Mouse (Mus musculus) forebrain, embryonic 12.5 days (tissue): ENCODE data around the gene Olfr1371. TPM values are rescaled to one million over a fixed set of nuclear protein-coding genes. Genes with fewer than 3 reads are reported as not detected.
A peak's percentile ranks its signal among the peaks of the same experiment; 100 is the strongest.

Source experiments
- ATAC-seq: fragments of 200-750 bp; cut with Nextera tagmentation; 2 replicates; pipeline ENCODE4 v1.8.0; 2017; ENCODE audit warnings: moderate TSS enrichment; ENCODE audit not compliant: low FRiP score
- H3K27ac ChIP-seq: fragments of 300-500 bp; sonication (generic); 2 replicates; pipeline ENCODE4 v1.5.1; 2016; ENCODE audit warnings: mild to moderate bottlenecking
- H3K27me3 ChIP-seq: fragments of 300-500 bp; sonication (generic); 2 replicates; pipeline ENCODE4 v1.6.1; 2016; ENCODE audit warnings: mild to moderate bottlenecking
- H3K36me3 ChIP-seq: fragments of 300-500 bp; sonication (generic); replicated peaks from 2 replicates; pipeline ENCODE4 v1.6.1; 2016; ENCODE audit warnings: mild to moderate bottlenecking
- H3K4me1 ChIP-seq: fragments of 300-500 bp; sonication (generic); 2 replicates; pipeline ENCODE4 v1.6.1; 2016
- H3K4me2 ChIP-seq: fragments of 300-500 bp; sonication (generic); 2 replicates; pipeline ENCODE4 v1.6.1; 2016; ENCODE audit warnings: mild to moderate bottlenecking, moderate library complexity
- H3K4me3 ChIP-seq: fragments of 300-500 bp; sonication (generic); replicated peaks from 2 replicates; pipeline ENCODE4 v1.5.1; 2016; ENCODE audit warnings: mild to moderate bottlenecking
- H3K9ac ChIP-seq: fragments of 300-500 bp; sonication (generic); 2 replicates; pipeline ENCODE4 v1.6.1; 2016; ENCODE audit warnings: mild to moderate bottlenecking
- H3K9me3 ChIP-seq: fragments of 300-500 bp; sonication (generic); 2 replicates; pipeline ENCODE4 v1.6.1; 2016
- WGBS: fragments of 180-500 bp; shearing (Covaris S2); methylation state at CpG from one replicate; pipeline ENCODE4 v1.1.7; 2016; 5-methylcytosine and 5-hydroxymethylcytosine counted together
- polyA plus RNA-seq: library from polyadenylated mRNA; unstranded; fragments of >200 nt; fragmentation: Nextera tagmentation; extraction: Ambion mirVana; gene quantifications from 2 replicates; pipeline ENCODE4 v1.2.1, GENCODE M21; 2016

Gene Olfr1371
- not detected in 2 replicates for polyA plus RNA-seq

DNA sequence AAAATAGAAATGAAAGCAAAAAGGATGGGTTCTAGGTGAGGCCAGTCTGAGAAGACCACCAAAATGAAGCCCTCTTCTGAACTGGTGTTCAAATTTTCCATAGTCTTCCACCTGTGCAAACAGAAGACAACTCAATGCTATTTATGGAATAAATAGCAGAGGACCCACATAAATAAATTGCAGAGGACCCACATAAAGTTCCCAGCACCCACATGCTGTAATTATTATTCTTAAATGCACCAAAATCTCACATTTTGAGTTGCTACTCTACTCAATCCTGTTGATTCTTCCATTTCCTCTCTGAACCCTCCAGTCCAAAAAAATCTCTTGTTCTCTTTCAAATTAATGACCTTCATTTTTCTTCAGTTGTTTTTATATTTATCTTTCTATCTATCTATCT, at the start of gene Olfr1371:
Gene Olfr1371 (minus strand): TSS at position 101 of the 400 bp plus-strand sequence.
- H3K9me3 ChIP-seq, result no peaks in the 10 kb centered on the region
- H3K4me3 ChIP-seq, result no peak within 1 kb of the TSS
- no peak within 1 kb of the TSS for H3K9ac ChIP-seq
- no peaks in the 10 kb centered on the region for H3K4me1 ChIP-seq
- no peaks in the 10 kb centered on the region for H3K27me3 ChIP-seq
- no peak within 1 kb of the TSS for H3K27ac ChIP-seq
- H3K36me3 ChIP-seq, result no peaks in the 10 kb centered on the region
- ATAC-seq, result no peak
- no peak within 1 kb of the TSS for H3K4me2 ChIP-seq

- Histone ChIP-seq H3K9ac (no peak overlapping the region), H3K27me3 (no peaks in the 10 kb centered on the region), H3K4me1 (no peaks in the 10 kb centered on the region), H3K4me3 (no peak overlapping the region), H3K27ac (no peak overlapping the region), H3K9me3 (no peaks in the 10 kb centered on the region), H3K4me2 (no peak overlapping the region), H3K36me3 (peaks cover 2% of the 10 kb centered on the region; the same call in 1 of the 2 replicates)
- 93% methylated on average over 11 of the region's 11 CpGs for WGBS
- ATAC-seq, result no peak
These were observed 48.6 kb upstream of the Olfr1371 start for GRCm38 (mm10) chr11:52262338-52262737.

DNA sequence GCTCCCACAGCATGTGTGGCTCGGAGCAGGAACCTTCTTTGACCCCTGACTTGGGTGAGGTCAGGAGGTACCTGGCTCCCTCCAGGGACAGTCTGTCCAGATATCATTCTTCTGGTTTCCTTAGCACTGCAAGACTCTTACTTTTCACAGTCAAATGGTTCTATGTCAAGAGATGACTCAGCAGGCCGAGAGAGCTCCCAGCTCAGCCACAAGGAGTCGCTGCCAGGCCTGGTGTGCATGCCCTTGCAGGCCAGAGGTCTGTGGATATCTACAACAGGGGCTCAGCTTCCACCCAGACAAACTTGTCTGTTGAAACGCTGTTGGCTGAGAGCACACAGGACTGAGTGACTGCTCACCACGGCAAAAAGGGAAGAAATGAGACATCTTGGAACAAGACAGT, 48.1 kb upstream of the Olfr1371 start:
- Histone ChIP-seq H3K4me2 (no peak overlapping the region), H3K4me1 (no peaks in the 10 kb centered on the region), H3K9ac (no peak overlapping the region), H3K4me3 (no peak overlapping the region), H3K27ac (no peak overlapping the region), H3K9me3 (no peaks in the 10 kb centered on the region), H3K27me3 (no peaks in the 10 kb centered on the region), H3K36me3 (peaks cover 4% of the 10 kb centered on the region; the same call in 1 of the 2 replicates)
- 58% methylated on average over 5 of the region's 5 CpGs for WGBS
- no peak for ATAC-seq

GRCm38 (mm10) chr11:52260878-52261277, 47.1 kb upstream of the Olfr1371 start:
- no peak for ATAC-seq
- WGBS, result 64% methylated on average over 4 of the region's 4 CpGs
- Histone ChIP-seq H3K9ac (no peak overlapping the region), H3K4me3 (no peak overlapping the region), H3K27me3 (no peaks in the 10 kb centered on the region), H3K9me3 (no peaks in the 10 kb centered on the region), H3K36me3 (peaks cover 4% of the 10 kb centered on the region; the same call in 1 of the 2 replicates), H3K27ac (no peak overlapping the region), H3K4me2 (no peak overlapping the region), H3K4me1 (no peaks in the 10 kb centered on the region)

DNA sequence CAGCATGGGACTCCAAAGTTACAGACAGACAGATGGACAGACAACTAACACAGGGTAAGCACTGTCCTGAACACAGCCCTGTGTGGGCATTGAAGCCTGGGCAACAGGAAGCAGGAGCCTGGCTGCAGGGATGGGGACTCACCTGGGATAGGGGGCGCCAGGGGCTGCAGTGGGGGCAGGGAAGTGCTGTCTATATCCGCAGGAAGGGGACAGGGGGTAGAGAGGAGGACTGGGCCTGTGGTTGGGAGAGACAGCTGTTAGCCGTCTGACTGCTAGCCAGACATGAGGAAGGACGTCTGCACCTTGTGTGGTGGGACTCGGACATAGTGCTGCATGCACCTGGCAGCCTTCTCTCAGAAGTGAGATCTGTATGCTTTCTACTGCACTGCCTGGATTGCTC, 44.9 kb upstream of the Olfr1371 start:
- no peaks in the 10 kb centered on the region for H3K9me3 ChIP-seq
- H3K27me3 ChIP-seq, result no peaks in the 10 kb centered on the region
- no peak overlapping the region for H3K27ac ChIP-seq
- 69% methylated on average over 5 of the region's 5 CpGs for WGBS
- ATAC-seq, result no peak
- no peak overlapping the region for H3K4me3 ChIP-seq
- no peaks in the 10 kb centered on the region for H3K4me1 ChIP-seq
- no peak overlapping the region for H3K9ac ChIP-seq
- peaks cover 4% of the 10 kb centered on the region; the same call in 1 of the 2 replicates for H3K36me3 ChIP-seq
- no peak overlapping the region for H3K4me2 ChIP-seq

DNA sequence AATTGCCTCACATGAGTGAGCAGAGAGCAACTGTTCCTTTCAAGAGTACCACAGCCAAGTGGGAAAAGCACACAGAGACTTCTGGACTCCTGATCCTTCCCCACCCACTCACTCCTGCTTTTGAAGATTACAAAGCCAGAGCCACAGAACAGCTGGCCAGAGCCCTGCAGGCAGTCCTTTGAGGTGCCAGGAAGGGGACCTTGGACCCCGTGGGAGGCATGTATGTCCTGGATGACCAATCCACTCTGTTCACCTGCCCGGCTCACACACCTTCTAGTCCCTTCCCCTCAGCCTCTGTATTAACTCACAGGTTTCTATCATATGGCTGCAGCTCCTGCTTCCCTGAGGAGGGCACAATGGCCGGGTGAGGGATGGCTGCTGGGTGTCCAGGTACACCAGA, 43.6 kb upstream of the Olfr1371 start:
- Histone ChIP-seq H3K4me2 (no peak overlapping the region), H3K9ac (no peak overlapping the region), H3K27ac (no peak overlapping the region), H3K4me1 (no peaks in the 10 kb centered on the region), H3K27me3 (no peaks in the 10 kb centered on the region), H3K9me3 (no peaks in the 10 kb centered on the region), H3K4me3 (no peak overlapping the region), H3K36me3 (peaks cover 4% of the 10 kb centered on the region; the same call in 1 of the 2 replicates)
- WGBS, result 81% methylated on average over 3 of the region's 3 CpGs
- no peak for ATAC-seq

- 90% methylated on average over 8 of the region's 8 CpGs for WGBS
- H3K9me3 ChIP-seq, result no peaks in the 10 kb centered on the region
- no peak overlapping the region for H3K27ac ChIP-seq
- no peak overlapping the region for H3K4me3 ChIP-seq
- peaks cover 12% of the 10 kb centered on the region for H3K36me3 ChIP-seq
- no peaks in the 10 kb centered on the region for H3K27me3 ChIP-seq
- H3K4me2 ChIP-seq, result no peak overlapping the region
- no peak overlapping the region for H3K9ac ChIP-seq
- no peak for ATAC-seq
- no peaks in the 10 kb centered on the region for H3K4me1 ChIP-seq
These were observed 41.3 kb upstream of the Olfr1371 start for GRCm38 (mm10) chr11:52255077-52255476.

DNA sequence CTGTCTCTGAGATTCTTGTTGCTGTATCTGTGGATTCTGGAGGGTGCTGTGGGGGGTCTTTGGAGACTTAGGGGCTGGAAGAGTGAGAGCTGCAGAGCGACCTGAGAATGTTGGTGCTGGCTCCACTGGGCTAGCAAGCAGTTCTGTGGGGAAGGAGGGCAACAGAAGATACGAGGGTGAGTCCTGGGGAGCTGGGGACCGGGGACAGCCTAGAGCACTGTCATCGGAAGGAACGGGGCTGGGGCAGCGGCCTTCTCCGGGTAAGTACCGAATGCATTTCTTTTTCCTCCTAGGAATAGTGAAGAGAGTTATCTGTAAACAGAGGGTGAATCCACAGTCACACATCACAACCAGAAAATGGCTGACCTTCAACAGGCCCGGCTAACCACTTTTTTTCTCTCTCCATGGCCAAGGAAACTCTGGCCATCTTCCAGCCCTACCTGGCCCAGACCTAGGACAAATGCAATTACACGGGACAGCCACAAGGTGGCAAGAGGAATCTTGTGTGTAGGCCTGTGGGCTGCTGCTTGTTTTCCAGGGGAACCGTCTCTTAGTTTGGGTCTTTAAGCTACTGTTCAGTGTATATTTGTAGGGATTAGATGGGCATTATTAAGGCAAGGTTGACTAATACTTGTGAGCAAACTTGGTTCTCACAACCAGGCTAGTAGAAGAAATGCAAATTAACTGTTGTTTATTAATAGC, 40.0 kb upstream of the Olfr1371 start:
- no peak overlapping the region for H3K27ac ChIP-seq
- H3K4me2 ChIP-seq, result no peak overlapping the region
- no peaks in the 10 kb centered on the region for H3K4me1 ChIP-seq
- ATAC-seq, result peak; percentile 76
- H3K36me3 ChIP-seq, result peaks cover 22% of the 10 kb centered on the region
- no peak overlapping the region for H3K4me3 ChIP-seq
- H3K27me3 ChIP-seq, result no peaks in the 10 kb centered on the region
- H3K9me3 ChIP-seq, result no peaks in the 10 kb centered on the region
- 68% methylated on average over 11 of the region's 11 CpGs for WGBS
- no peak overlapping the region for H3K9ac ChIP-seq

DNA sequence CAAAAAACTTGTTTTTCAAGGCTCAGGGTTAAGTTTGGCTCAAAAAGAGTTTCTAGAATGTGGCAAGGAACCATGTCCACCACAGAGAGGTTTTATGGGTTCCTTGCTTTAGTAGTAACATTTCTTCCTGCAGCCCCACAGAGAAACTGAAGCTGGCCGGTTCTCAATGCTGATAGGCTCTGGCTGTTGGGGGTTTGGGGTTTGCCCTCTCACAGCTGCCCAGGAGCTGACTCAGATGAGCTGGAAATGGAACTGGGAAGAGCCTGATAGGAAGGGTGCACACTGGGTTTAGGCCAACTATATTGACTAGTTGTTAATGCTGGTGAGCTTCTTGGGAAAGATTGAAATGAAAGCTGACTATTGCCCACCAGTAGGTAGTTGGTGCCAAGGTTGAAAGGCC, 38.9 kb upstream of the Olfr1371 start:
- no peak overlapping the region for H3K4me3 ChIP-seq
- H3K4me2 ChIP-seq, result no peak overlapping the region
- peaks cover 31% of the 10 kb centered on the region for H3K36me3 ChIP-seq
- ATAC-seq, result no peak
- H3K27me3 ChIP-seq, result no peaks in the 10 kb centered on the region
- no peak overlapping the region for H3K27ac ChIP-seq
- no peaks in the 10 kb centered on the region for H3K4me1 ChIP-seq
- no peaks in the 10 kb centered on the region for H3K9me3 ChIP-seq
- H3K9ac ChIP-seq, result no peak overlapping the region
- WGBS, result 76% methylated on average over 1 of the region's 1 CpGs

GRCm38 (mm10) chr11:52251770-52252169, 38.0 kb upstream of the Olfr1371 start:
- Histone ChIP-seq H3K27ac (no peak overlapping the region), H3K9ac (no peak overlapping the region), H3K4me1 (no peaks in the 10 kb centered on the region), H3K9me3 (no peaks in the 10 kb centered on the region), H3K4me2 (no peak overlapping the region), H3K36me3 (peaks cover 35% of the 10 kb centered on the region), H3K27me3 (no peaks in the 10 kb centered on the region), H3K4me3 (no peak overlapping the region)
- whole genome bisulfite sequencing, result 71% methylated on average over 5 of the region's 5 CpGs
- no peak for ATAC-seq

DNA sequence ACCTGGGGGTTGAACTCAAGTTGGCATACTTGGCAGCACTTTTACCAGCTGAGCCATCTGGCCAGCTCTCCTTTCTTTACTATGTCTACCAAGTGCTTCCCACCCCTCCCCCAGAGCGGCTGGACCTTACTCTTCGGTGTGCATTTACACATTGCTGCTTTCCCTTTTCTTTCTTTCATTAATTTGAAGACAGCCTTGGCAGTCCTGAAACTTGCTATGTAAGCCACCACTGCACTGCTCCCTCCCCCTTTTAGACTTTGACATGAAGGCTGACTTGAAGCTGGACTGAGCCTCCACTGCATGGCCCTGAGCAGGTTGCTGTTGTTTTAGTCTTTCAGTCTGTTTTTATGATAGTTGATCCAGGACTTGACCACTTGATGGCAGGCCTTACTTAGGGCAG, 35.7 kb upstream of the Olfr1371 start:
- Histone ChIP-seq H3K27ac (no peak overlapping the region), H3K9me3 (no peaks in the 10 kb centered on the region), H3K9ac (no peak overlapping the region), H3K4me2 (no peak overlapping the region), H3K4me3 (no peak overlapping the region), H3K4me1 (no peaks in the 10 kb centered on the region), H3K27me3 (no peaks in the 10 kb centered on the region), H3K36me3 (peaks cover 49% of the 10 kb centered on the region)
- ATAC-seq, result no peak
- WGBS, result 91% methylated on average over 2 of the region's 2 CpGs

- H3K9ac ChIP-seq, result no peak overlapping the region
- no peaks in the 10 kb centered on the region for H3K4me1 ChIP-seq
- H3K36me3 ChIP-seq, result peaks cover 75% of the 10 kb centered on the region
- WGBS, result 84% methylated on average over 4 of the region's 4 CpGs
- H3K27me3 ChIP-seq, result no peaks in the 10 kb centered on the region
- no peak overlapping the region for H3K27ac ChIP-seq
- H3K4me3 ChIP-seq, result no peak overlapping the region
- H3K9me3 ChIP-seq, result no peaks in the 10 kb centered on the region
- no peak for ATAC-seq
- H3K4me2 ChIP-seq, result no peak overlapping the region
These were observed 27.2 kb upstream of the Olfr1371 start for GRCm38 (mm10) chr11:52240898-52241542.

GRCm38 (mm10) chr11:52234509-52234908, 20.7 kb upstream of the Olfr1371 start:
- H3K4me3 ChIP-seq, result no peak overlapping the region
- no peaks in the 10 kb centered on the region for H3K9me3 ChIP-seq
- no peak for ATAC-seq
- no peak overlapping the region for H3K9ac ChIP-seq
- no peak overlapping the region for H3K4me2 ChIP-seq
- H3K4me1 ChIP-seq, result peaks cover 21% of the 10 kb centered on the region
- H3K36me3 ChIP-seq, result peaks cover 29% of the 10 kb centered on the region
- H3K27ac ChIP-seq, result no peak overlapping the region
- no peaks in the 10 kb centered on the region for H3K27me3 ChIP-seq
